Mouse (Mus musculus): ENCODE data around the gene Iqcb1. TPM values are rescaled to one million over a fixed set of nuclear protein-coding genes. Genes with fewer than 3 reads are reported as not detected.
A peak's percentile ranks its signal among the peaks of the same experiment; 100 is the strongest.
"Not testable (repeated sequence)": the region's sequence is repeated elsewhere in the genome, so short reads cannot be mapped to it uniquely, and the experiment has no call there.

Gene Iqcb1
- total RNA-seq, 2 experiments from 2014 or later, result 41.1 to 46.2 TPM

DNA sequence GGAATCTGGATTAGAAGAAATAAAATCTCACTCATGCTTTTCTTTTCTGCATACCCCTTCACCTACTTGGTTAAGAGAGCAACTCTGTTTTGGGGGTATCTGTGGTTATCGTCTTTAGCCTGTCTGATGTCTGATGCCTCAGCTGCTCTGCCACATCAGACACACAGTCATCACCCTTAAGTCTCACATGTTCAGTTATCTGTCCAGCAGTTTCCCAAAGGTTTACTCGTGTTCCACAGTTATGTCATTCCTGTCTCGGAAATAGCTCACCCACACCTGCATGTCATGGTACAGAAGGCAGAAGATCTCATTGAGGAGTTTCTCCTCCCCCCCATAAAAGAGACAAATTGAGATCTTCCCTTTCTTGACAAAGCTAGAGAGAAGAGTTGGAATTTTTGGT lies 7.4 kb upstream of the Iqcb1 start:
- no peak for DNase-seq (ENCODE audit: low spot score in 2 of 2)
- H3K27ac ChIP-seq, result no peak overlapping the region
- TF ChIP-seq CTCF (conservative IDR thresholded peaks at IDR 0.05), result no peak
- no peak overlapping the region for H3K4me3 ChIP-seq

DNA sequence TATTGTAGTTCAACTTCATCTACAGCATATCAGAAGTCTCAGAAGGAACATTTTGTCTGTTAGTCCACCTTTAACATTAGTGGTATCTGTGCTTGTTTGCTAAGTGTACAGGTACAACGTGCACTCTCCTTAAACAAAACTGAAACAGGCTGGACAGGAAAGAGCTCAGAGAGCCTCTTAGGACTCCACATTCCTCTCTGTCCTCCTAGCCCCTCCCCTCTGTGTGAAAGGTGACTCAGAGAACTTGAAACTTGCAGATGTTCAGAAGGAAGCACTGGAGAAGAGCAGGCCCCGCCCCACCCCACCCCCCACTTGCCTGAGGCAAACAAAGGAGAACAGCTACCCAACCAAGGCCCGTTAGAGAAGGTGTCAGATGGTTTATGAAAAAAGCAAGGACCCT lies 6.7 kb upstream of the Iqcb1 start:
- H3K27ac ChIP-seq, result no peak overlapping the region
- no peak overlapping the region for H3K4me3 ChIP-seq
- TF ChIP-seq CTCF (conservative IDR thresholded peaks at IDR 0.05), result no peak
- DNase-seq (ENCODE audit: low spot score in 2 of 2), result no peak

DNA sequence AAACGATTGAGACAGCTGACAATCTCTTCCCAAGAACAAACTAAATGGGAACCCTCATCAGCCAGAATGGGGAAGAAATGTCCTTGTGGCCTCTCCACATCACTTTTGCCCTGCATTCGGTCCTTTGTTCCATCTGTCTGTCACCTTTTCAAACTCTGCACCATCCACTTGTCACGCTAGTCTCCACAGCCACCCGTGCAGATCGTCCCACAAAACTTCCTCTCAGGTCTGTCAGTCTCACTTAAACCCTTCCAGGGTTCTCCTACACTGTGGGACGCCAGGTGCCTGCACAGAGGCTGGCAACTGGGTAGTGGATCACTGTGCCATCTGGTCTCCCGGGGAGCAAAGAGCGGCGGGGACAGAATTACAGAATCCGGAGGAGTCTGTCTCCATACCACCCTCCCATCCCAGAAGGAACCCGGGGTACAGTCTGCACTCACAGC lies 553 bp upstream of the Iqcb1 start:
- TF ChIP-seq CTCF (conservative IDR thresholded peaks at IDR 0.05), result no peak
- Histone ChIP-seq H3K4me3 (peak overlapping the region; percentile 85), H3K27ac (no peak overlapping the region; the same call in 1 of the 2 replicates)
- no peak for DNase-seq (ENCODE audit: low spot score in 2 of 2)

DNA sequence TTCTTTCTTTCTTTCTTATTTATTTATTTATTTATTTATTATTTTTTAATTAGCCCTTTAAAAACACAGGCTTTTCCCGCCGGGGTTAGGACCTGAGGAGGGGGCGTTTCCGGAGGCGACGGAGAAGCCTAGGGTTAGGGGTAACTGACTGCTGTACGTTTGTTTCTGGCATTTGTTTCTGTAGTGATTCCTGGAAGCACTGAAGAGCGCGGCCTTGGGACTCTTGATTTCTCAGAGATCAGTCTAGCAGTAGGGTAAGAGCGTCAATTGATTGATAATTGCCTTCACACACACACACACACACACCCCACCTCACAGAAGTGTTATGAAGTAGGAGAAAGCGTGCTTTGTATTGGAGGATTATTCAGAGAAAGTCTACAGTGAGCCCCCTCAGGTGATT lies 635 bp downstream of the Iqcb1 start:
- peak overlapping the region; percentile 85 for H3K4me3 ChIP-seq
- DNase-seq (ENCODE audit: low spot score in 2 of 2), result no peak
- peak overlapping the region; percentile 88 for H3K27ac ChIP-seq
- no peak for TF ChIP-seq CTCF (conservative IDR thresholded peaks at IDR 0.05)

DNA sequence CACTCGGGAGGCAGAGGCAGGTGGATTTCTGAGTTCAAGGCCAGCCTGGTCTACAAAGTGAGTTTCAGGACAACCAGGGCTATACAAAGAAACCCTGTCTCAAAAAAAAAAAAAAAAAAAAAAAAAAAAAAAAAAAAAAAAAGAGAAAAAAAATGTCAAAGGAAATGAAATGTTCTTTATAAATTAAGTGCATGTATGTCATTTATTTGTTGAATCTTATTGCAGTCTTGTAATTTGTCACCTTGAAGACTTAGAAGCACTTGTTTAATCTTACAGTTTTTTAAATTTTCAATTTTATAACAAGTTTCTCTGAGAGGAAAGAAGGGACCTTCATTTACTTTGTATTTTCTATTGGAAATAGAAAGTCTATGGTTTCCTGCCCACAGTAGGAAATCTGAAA lies 18.7 kb downstream of the Iqcb1 start:
- H3K27ac ChIP-seq; DNase-seq (ENCODE audit: low spot score in 2 of 2); H3K4me3 ChIP-seq: not testable (repeated sequence)

DNA sequence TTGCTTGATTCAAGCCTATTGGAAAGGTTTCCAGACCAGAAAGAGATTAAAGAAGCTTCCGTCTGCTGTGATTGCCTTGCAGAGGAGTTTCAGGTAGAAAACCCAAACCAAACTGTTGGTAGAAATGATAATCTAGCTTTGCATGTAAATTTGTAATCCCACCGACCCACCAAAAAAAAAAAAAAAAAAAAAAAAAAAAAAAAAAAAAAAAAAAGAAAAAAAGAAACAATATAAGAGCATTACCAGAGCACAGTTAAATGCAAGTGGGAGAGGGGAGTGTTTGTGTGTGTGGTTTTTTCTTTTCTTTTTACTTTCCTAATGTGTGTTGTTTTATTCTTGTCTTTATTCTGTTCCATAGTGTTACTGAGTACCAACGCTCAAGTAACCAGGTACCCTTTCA lies 23.0 kb downstream of the Iqcb1 start:
- TF ChIP-seq CTCF (conservative IDR thresholded peaks at IDR 0.05), result no peak
- no peak overlapping the region for H3K27ac ChIP-seq
- no peak overlapping the region for H3K4me3 ChIP-seq

DNA sequence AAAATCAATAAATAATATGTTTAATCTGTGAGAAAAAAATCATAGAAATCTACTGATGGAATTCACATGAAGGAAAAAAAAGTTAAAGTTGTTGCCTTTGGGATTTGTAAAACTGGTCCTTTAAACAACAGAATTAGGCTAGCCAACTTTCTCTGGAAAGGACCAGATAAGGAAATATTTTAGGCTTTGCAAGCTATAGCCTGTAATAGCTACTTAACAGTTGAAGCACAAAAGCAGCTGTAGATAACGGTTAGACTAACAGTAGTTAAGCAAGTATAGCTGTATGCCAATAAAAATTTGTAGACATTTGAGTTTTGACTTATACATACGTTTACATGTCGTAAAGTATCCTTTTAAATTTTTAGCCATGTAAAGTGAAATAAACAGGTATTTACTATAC lies 35.4 kb downstream of the Iqcb1 start:
- no peak overlapping the region for H3K4me3 ChIP-seq
- no peak overlapping the region for H3K27ac ChIP-seq
- TF ChIP-seq CTCF (conservative IDR thresholded peaks at IDR 0.05), result no peak
- DNase-seq (ENCODE audit: low spot score in 2 of 2), result no peak

More for the DNA sequence above, 23.0 kb downstream of the Iqcb1 start:
- no peak for DNase-seq (ENCODE audit: low spot score in 2 of 2)

DNA sequence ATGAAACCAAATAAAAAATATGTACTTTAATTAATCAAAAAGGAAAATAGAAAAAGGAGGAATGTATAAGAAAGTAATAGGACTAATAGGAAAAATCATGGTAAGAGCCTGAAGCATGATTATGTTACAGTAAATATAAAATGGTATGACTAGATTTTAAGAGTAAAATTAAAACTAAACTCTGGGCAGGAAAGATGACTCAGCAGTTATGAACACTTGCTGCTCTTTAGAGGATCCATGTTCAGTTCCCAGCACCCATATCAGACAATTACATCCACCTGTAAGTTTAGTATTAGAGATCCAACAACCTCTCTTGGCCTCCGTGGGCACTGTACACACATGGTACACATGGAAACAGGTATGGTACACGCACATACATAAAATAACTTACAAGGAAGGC lies 41.3 kb downstream of the Iqcb1 start:
- DNase-seq (ENCODE audit: low spot score in 2 of 2), result no peak
- no peak overlapping the region for H3K27ac ChIP-seq
- H3K4me3 ChIP-seq, result no peak overlapping the region
- no peak for TF ChIP-seq CTCF (conservative IDR thresholded peaks at IDR 0.05)

DNA sequence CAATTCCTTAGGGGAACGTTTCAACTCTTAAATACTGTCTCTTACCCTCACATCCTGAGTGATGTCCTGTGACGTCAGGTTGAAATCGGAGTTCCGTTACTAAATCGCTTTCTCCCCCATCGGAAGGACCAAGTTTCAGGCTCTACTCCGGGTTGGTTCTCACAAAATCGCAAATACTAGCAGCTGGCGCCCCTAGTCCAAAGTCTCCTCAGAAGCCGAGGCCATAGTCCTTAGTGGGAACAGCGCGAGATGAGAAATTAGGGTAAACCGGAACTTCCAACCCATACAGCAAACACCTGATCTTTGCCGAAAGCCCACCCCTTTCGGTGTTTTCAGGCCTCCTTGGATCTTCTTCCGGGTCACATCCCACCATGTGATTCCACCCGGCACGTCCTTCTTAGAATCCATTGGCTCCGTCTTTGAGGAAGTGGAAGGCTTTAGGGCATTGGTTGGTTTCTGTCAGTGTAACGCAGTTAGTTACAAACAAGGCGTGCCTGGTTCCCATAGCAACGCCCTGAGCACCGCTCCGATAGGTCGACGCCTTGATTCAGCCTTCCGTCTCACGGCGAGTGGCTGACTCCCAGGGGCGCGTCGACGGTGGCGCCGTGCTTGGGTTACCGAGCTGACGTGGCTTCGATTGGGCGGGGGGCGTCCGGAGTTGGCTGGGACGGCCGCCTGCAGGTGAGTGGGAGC lies 46.5 kb downstream of the Iqcb1 start, which contains the start of the genes Eaf2 and Golgb1:
TSS of gene Eaf2 (minus strand) at position 421 of the 693 bp plus-strand sequence.
TSS of gene Golgb1 (plus strand) at position 558 of the 693 bp plus-strand sequence.
- Histone ChIP-seq H3K27ac (peak within 1 kb of the TSS; percentile 95), H3K4me3 (peak within 1 kb of the TSS; percentile 85)
- peak; percentile 89 to 100 for DNase-seq (ENCODE audit: low spot score in 2 of 2)
- peak; percentile 29; the same call in 1 of the 2 replicates for TF ChIP-seq CTCF (conservative IDR thresholded peaks at IDR 0.05)

DNA sequence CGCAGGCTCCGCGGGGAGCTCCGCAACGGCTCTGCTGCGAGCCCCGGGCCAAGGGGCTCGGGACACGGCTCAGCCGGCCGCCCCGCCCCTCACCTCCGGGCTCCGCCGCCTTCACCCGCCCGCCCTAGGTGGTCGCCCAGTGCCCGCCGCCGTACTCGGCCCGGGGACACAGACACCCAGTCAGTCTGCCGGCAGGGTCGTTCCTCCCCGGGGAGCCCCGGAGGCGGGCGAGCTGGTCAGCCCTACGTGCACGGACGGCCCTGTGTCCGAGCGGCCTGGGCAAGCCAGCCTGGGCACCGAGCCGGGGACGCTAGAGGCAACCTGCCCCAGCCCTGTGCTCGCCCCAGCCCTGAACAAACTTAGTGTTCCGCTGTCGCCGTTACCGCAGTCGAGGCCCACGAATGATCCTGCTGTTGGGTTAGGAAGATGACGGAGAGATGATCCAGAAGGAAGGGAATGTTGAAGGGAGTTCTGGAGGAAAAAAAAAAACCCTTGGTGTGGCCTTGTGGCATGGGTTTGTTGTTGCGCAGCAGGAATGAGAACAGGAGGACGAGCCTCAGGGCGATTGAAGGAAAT lies 47.2 kb downstream of the Iqcb1 start:
- peak overlapping the region; percentile 85 for H3K4me3 ChIP-seq
- no peak for TF ChIP-seq CTCF (conservative IDR thresholded peaks at IDR 0.05)
- peak in 1 of 2 experiments; percentile 37 for DNase-seq (ENCODE audit: low spot score in 2 of 2)
- peak overlapping the region; percentile 95 for H3K27ac ChIP-seq

DNA sequence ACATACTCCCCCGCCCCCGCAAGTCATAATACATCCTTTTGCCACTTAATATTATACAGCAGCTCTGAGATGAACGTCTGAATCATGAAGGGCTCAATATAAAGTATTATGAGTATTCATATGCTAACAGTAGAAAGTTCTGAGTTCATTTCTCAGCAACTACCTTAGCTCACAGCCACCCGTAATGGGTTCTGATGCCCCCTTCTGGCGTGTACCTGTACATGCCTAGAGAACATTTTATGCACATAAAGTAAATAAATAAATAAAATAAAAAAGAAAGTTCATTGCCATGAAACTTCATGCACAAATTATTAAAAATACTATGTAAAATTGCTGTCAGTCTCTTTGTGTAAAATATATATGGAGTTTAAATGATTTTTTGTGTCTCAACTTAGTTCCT lies 49.1 kb downstream of the Iqcb1 start:
- Histone ChIP-seq H3K27ac (no peak overlapping the region), H3K4me3 (no peak overlapping the region)
- peak; percentile 62 for TF ChIP-seq CTCF (conservative IDR thresholded peaks at IDR 0.05)
- no peak for DNase-seq (ENCODE audit: low spot score in 2 of 2)

DNA sequence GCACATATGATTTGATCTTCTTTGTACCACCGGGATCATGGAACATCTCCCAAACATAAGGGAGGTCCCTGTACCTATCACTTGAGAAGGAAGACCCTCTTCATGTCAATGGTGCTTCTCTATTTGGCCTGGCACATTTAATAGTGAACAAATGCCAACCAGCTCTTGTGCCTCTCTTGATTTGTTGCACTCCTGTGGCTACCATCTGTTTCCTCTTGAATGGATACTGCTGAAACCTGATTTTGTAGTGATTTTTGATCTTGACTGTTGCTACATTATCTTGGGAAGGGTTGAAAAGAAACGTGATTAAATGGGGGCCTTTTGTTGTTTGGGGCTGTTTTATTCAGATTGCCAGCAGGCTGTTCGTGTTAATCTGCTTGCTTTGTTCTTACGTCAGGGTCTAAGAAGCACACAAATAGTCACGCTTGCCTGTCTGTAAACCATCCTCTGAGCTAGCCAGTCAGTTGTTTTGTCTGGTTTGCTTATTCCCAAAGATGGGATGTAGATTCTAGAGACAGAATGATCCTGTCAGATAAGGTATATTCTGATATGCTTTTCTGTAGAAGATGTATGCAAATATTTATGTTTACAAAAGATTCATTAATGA lies 54.7 kb downstream of the Iqcb1 start:
- no peak for TF ChIP-seq CTCF (conservative IDR thresholded peaks at IDR 0.05)
- H3K27ac ChIP-seq, result peak overlapping the region; percentile 40
- no peak overlapping the region for H3K4me3 ChIP-seq
- no peak for DNase-seq (ENCODE audit: low spot score in 2 of 2)

DNA sequence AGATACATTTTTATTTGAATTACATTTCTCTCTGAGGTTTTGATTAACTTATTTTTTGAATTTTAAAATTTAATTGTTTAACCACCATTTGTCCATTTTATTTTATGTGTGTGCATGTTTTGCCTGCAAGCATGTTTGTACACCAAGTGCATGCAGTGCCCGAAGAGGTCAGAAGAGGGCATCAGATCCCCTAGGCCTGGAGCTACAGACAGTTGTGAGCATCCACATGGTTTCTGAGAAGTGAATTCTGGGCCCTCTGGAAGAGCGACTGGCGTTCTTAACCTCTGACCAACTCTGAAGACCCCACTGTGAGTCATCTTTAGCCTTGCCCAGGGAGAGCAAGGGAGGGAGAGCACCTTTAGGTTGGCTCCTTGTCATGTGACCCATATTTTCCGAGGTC lies 56.7 kb downstream of the Iqcb1 start:
- H3K4me3 ChIP-seq, result no peak overlapping the region
- no peak overlapping the region for H3K27ac ChIP-seq
- peak; percentile 65 for TF ChIP-seq CTCF (conservative IDR thresholded peaks at IDR 0.05)
- DNase-seq (ENCODE audit: low spot score in 2 of 2), result no peak
